9 mouse cellular contexts compared by ENCODE assay signal in the genomic region with DNA sequence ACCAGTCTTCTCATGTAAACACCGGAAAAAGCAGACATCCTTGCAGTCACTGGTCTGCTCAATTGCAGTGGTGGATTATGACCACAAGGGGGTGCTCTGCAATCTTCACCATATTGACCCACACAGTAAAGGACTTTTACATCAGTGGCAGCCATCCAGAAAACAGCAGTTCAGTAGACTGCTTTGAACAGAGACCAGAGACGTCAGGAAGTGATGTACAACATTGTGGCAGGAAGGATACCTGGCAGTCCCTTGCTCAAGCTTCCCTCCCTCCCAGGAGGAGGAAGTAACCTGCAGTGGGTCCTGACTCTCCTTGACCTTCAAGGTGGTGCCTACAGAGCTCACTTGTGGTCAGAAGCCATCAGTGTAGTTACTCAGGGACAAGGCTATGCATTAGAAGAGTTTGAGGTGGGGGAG. TPM values are rescaled to one million over a fixed set of nuclear protein-coding genes. Genes with fewer than 3 reads are reported as not detected.
DNase-seq lines count a peak whose midpoint lies in the region; ATAC-seq and TF ChIP-seq lines count a peak whose summit lies in the region.
"Had no signal": no experiment of that assay in that cellular context is flagged by ENCODE, and none has a peak within 500 bp of the region (broad histone marks: within the 10 kb centered on the region; RNA-seq: fewer than 3 reads in every experiment).

No protein-coding gene starts in this region.

- no peaks in the 10 kb centered on the region for H3K27me3 ChIP-seq in midbrain, embryonic 11.5 days (ENCODE audit: control insufficient read depth, insufficient read depth, low read length)
- H3K27me3 ChIP-seq in midbrain, embryonic 13.5 days, result no peaks in the 10 kb centered on the region
- H3K27me3 ChIP-seq in embryonic facial prominence, embryonic 14.5 days (replicated peaks; ENCODE audit: control insufficient read depth, insufficient read depth, low read length), result no peaks in the 10 kb centered on the region
- no peaks in the 10 kb centered on the region for H3K27me3 ChIP-seq in hindbrain, postnatal 0 days (ENCODE audit: insufficient read depth, low read length)
- H3K27me3 ChIP-seq in limb, embryonic 11.5 days (ENCODE audit: control insufficient read depth, insufficient read depth, low read length), result no peaks in the 10 kb centered on the region
- H3K27me3 ChIP-seq in thymus, adult 2 months (ENCODE audit: control insufficient read depth, insufficient read depth, low read length), result no peaks in the 10 kb centered on the region

- H3K9ac ChIP-seq in midbrain, embryonic 11.5 days (ENCODE audit: low read length), result no peak overlapping the region
- no peak overlapping the region for H3K9ac ChIP-seq in midbrain, embryonic 13.5 days (replicated peaks)
- H3K9ac ChIP-seq in embryonic facial prominence, embryonic 14.5 days (ENCODE audit: low read depth, low read length), result no peak overlapping the region
- H3K9ac ChIP-seq in hindbrain, postnatal 0 days (replicated peaks; ENCODE audit: low read length), result no peak overlapping the region
- H3K9ac ChIP-seq in limb, embryonic 11.5 days (ENCODE audit: low read length), result no peak overlapping the region

- TF ChIP-seq CTCF in hindbrain, postnatal 0 days (IDR thresholded peaks at IDR 0.05; ENCODE audit: low read depth), result peak; percentile 93
- no peak for TF ChIP-seq CTCF in thymus, adult 2 months (IDR thresholded peaks at IDR 0.05; ENCODE audit: borderline replicate concordance, control insufficient read depth, extremely low read depth, insufficient read depth, low read length, poor library complexity)

- 14% methylated on average over 2 of the region's 2 CpGs for WGBS in midbrain, embryonic 11.5 days
- WGBS in midbrain, embryonic 13.5 days, result 17% methylated on average over 2 of the region's 2 CpGs
- 4% methylated on average over 2 of the region's 2 CpGs for WGBS in embryonic facial prominence, embryonic 14.5 days
- WGBS in hindbrain, postnatal 0 days, result 2% methylated on average over 2 of the region's 2 CpGs
- 18% methylated on average over 2 of the region's 2 CpGs for WGBS in limb, embryonic 11.5 days
- WGBS in thymus, adult 2 months, result 2% methylated on average over 2 of the region's 2 CpGs

- ATAC-seq in midbrain, embryonic 11.5 days (ENCODE audit: low FRiP score), result no peak
- no peak for ATAC-seq in midbrain, embryonic 13.5 days
- ATAC-seq in embryonic facial prominence, embryonic 14.5 days (ENCODE audit: low read depth), result peak; percentile 17; the same call in 1 of the 2 replicates
- no peak for ATAC-seq in hindbrain, postnatal 0 days
- ATAC-seq in limb, embryonic 11.5 days (ENCODE audit: insufficient number of reproducible peaks, low FRiP score, low TSS enrichment, low read depth), result no peak
- ATAC-seq in monocyte, adult 5-6 weeks (replicated peaks; ENCODE audit: insufficient number of reproducible peaks, low FRiP score, low TSS enrichment, poor library complexity, severe bottlenecking), result peak; percentile 42; the same call in 1 of the 2 replicates

- H3K36me3 ChIP-seq in midbrain, embryonic 11.5 days (ENCODE audit: control insufficient read depth, insufficient read depth, low read length), result 0 out of 2 replicates have a peak, but pooled peaks cover 2% of the 10 kb centered on the region
- no peaks in the 10 kb centered on the region; the same call in 1 of the 2 replicates for H3K36me3 ChIP-seq in midbrain, embryonic 13.5 days
- H3K36me3 ChIP-seq in embryonic facial prominence, embryonic 14.5 days (ENCODE audit: control insufficient read depth, insufficient read depth, low read length), result peaks cover 4% of the 10 kb centered on the region
- no peaks in the 10 kb centered on the region for H3K36me3 ChIP-seq in hindbrain, postnatal 0 days (ENCODE audit: insufficient read depth, low read length)
- H3K36me3 ChIP-seq in limb, embryonic 11.5 days (ENCODE audit: control insufficient read depth, insufficient read depth, low read length), result no peaks in the 10 kb centered on the region
- H3K36me3 ChIP-seq in thymus, adult 2 months (ENCODE audit: control insufficient read depth, insufficient read depth, low read length), result peaks cover 5% of the 10 kb centered on the region; the same call in 1 of the 2 replicates

- no peak overlapping the region for H3K4me2 ChIP-seq in midbrain, embryonic 11.5 days
- H3K4me2 ChIP-seq in midbrain, embryonic 13.5 days (replicated peaks), result no peak overlapping the region
- no peak overlapping the region for H3K4me2 ChIP-seq in embryonic facial prominence, embryonic 14.5 days (ENCODE audit: low read depth, low read length)
- no peak overlapping the region for H3K4me2 ChIP-seq in hindbrain, postnatal 0 days (ENCODE audit: low read depth, low read length)
- H3K4me2 ChIP-seq in limb, embryonic 11.5 days (ENCODE audit: low read depth, severe bottlenecking), result no peak overlapping the region

- no peak overlapping the region for H3K27ac ChIP-seq in midbrain, embryonic 11.5 days (ENCODE audit: low read depth, low read length)
- H3K27ac ChIP-seq in midbrain, embryonic 13.5 days, result no peak overlapping the region
- no peak overlapping the region for H3K27ac ChIP-seq in embryonic facial prominence, embryonic 14.5 days (replicated peaks; ENCODE audit: low read depth, low read length)
- peak overlapping the region; percentile 41; the same call in 1 of the 2 replicates for H3K27ac ChIP-seq in hindbrain, postnatal 0 days
- no peak overlapping the region for H3K27ac ChIP-seq in limb, embryonic 11.5 days (replicated peaks; ENCODE audit: low read depth, low read length)
- no peak overlapping the region for H3K27ac ChIP-seq in thymus, adult 2 months (ENCODE audit: control insufficient read depth, insufficient read depth, low read length)

- H3K4me3 ChIP-seq in midbrain, embryonic 11.5 days (ENCODE audit: low read depth, low read length), result no peak overlapping the region
- H3K4me3 ChIP-seq in midbrain, embryonic 13.5 days (replicated peaks), result no peak overlapping the region
- no peak overlapping the region for H3K4me3 ChIP-seq in embryonic facial prominence, embryonic 14.5 days (ENCODE audit: low read depth, low read length)
- no peak overlapping the region for H3K4me3 ChIP-seq in hindbrain, postnatal 0 days (ENCODE audit: low read length)
- no peak overlapping the region for H3K4me3 ChIP-seq in limb, embryonic 11.5 days (ENCODE audit: low read depth, low read length)
- no peak overlapping the region for H3K4me3 ChIP-seq in thymus, adult 2 months (ENCODE audit: control insufficient read depth, insufficient read depth, low read length)

- DNase-seq in midbrain, embryonic 11.5 days (ENCODE audit: low spot score, missing footprints), result peak; percentile 94
- DNase-seq in adipocyte (ENCODE audit: low spot score), result peak; percentile 91
- peak; percentile 83 for DNase-seq in embryonic facial prominence, embryonic 14.5 days (ENCODE audit: low spot score)
- peak; percentile 90 for DNase-seq in hindbrain, postnatal 0 days (ENCODE audit: low spot score)
- peak; percentile 85 for DNase-seq in limb, embryonic 11.5 days (ENCODE audit: low spot score)
- DNase-seq in thymus, adult 2 months, result peak; percentile 73

- peaks cover 15% of the 10 kb centered on the region for H3K4me1 ChIP-seq in midbrain, embryonic 11.5 days (ENCODE audit: control insufficient read depth, insufficient read depth, low read length)
- H3K4me1 ChIP-seq in midbrain, embryonic 13.5 days (replicated peaks), result peaks cover 21% of the 10 kb centered on the region
- H3K4me1 ChIP-seq in embryonic facial prominence, embryonic 14.5 days (ENCODE audit: control insufficient read depth, insufficient read depth, low read length), result 0 out of 2 replicates have a peak, but pooled peaks cover 2% of the 10 kb centered on the region
- no peaks in the 10 kb centered on the region; the same call in 1 of the 2 replicates for H3K4me1 ChIP-seq in hindbrain, postnatal 0 days (ENCODE audit: insufficient read depth, low read length)
- H3K4me1 ChIP-seq in limb, embryonic 11.5 days (ENCODE audit: control insufficient read depth, insufficient read depth, low read length), result peaks cover 14% of the 10 kb centered on the region
- H3K4me1 ChIP-seq in thymus, adult 2 months (replicated peaks; ENCODE audit: control insufficient read depth, insufficient read depth, low read length), result peaks cover 12% of the 10 kb centered on the region

- TF ChIP-seq POLR2A in thymus, adult 2 months (IDR thresholded peaks at IDR 0.05; ENCODE audit: control insufficient read depth, extremely low read depth, insufficient read depth, low read length, poor library complexity), result no peak

- H3K9me3 ChIP-seq in midbrain, embryonic 11.5 days (ENCODE audit: control insufficient read depth, low read length), result no peaks in the 10 kb centered on the region; the same call in 1 of the 2 replicates
- H3K9me3 ChIP-seq in midbrain, embryonic 13.5 days, result no peaks in the 10 kb centered on the region; the same call in 1 of the 2 replicates
- no peaks in the 10 kb centered on the region for H3K9me3 ChIP-seq in embryonic facial prominence, embryonic 14.5 days (ENCODE audit: control insufficient read depth, low read length)
- H3K9me3 ChIP-seq in hindbrain, postnatal 0 days (ENCODE audit: low read length), result no peaks in the 10 kb centered on the region
- H3K9me3 ChIP-seq in limb, embryonic 11.5 days (ENCODE audit: control insufficient read depth, low read length), result no peaks in the 10 kb centered on the region

RNA-seq across cellular contexts. Expression of gene Hsp90ab1, which starts 8.5 kb away (rescaled TPM):
- 1,614 and 1,690 TPM in 2 replicates for polyA plus RNA-seq in midbrain, embryonic 11.5 days (2014; fragmentation: Nextera tagmentation; extraction: Ambion mirVana)
- 1,587 and 1,677 TPM in 2 replicates for polyA plus RNA-seq in midbrain, embryonic 13.5 days (2015; fragmentation: Nextera tagmentation; extraction: Ambion mirVana)
- 1,431 and 1,467 TPM in 2 replicates for polyA plus RNA-seq in embryonic facial prominence, embryonic 14.5 days (2014; fragmentation: Nextera tagmentation; extraction: Ambion mirVana)
- 982 and 1,365 TPM in 2 replicates for total RNA-seq in hindbrain, postnatal 0 days (2014; rRNA removed)
- 1,472 and 1,504 TPM in 2 replicates for polyA plus RNA-seq in hindbrain, postnatal 0 days (2015; fragmentation: Nextera tagmentation; extraction: Ambion mirVana)
- 1,903 and 1,914 TPM in 2 replicates for polyA plus RNA-seq in limb, embryonic 11.5 days (2014; fragmentation: Nextera tagmentation; extraction: Ambion mirVana)
- 826 to 1,618 TPM (median 1,101 TPM) in 3 replicates for total RNA-seq in monocyte, adult 5-6 weeks (2017)
- polyA plus RNA-seq in thymus, adult 2 months (2012; rRNA removed), result 455 and 506 TPM in 2 replicates

RNA-seq across cellular contexts. Expression of gene Slc29a1, which starts 17.8 kb away (rescaled TPM):
- polyA plus RNA-seq in midbrain, embryonic 11.5 days (2014; fragmentation: Nextera tagmentation; extraction: Ambion mirVana), result 45.1 and 46.8 TPM in 2 replicates
- 29.7 and 30.4 TPM in 2 replicates for polyA plus RNA-seq in midbrain, embryonic 13.5 days (2015; fragmentation: Nextera tagmentation; extraction: Ambion mirVana)
- 96.5 and 110 TPM in 2 replicates for polyA plus RNA-seq in embryonic facial prominence, embryonic 14.5 days (2014; fragmentation: Nextera tagmentation; extraction: Ambion mirVana)
- 170 and 354 TPM in 2 replicates for total RNA-seq in hindbrain, postnatal 0 days (2014; rRNA removed)
- polyA plus RNA-seq in hindbrain, postnatal 0 days (2015; fragmentation: Nextera tagmentation; extraction: Ambion mirVana), result 60.6 and 77.6 TPM in 2 replicates
- 38.9 and 41.4 TPM in 2 replicates for polyA plus RNA-seq in limb, embryonic 11.5 days (2014; fragmentation: Nextera tagmentation; extraction: Ambion mirVana)
- 34.4 to 64.6 TPM (median 37.8 TPM) in 3 replicates for total RNA-seq in monocyte, adult 5-6 weeks (2017)
- 358 and 385 TPM in 2 replicates for polyA plus RNA-seq in thymus, adult 2 months (2012; rRNA removed)

RNA-seq across cellular contexts. Expression of gene Slc35b2, which starts 17.9 kb away (rescaled TPM):
- polyA plus RNA-seq in midbrain, embryonic 11.5 days (2014; fragmentation: Nextera tagmentation; extraction: Ambion mirVana), result 97.2 and 102 TPM in 2 replicates
- 89.2 and 95.3 TPM in 2 replicates for polyA plus RNA-seq in midbrain, embryonic 13.5 days (2015; fragmentation: Nextera tagmentation; extraction: Ambion mirVana)
- polyA plus RNA-seq in embryonic facial prominence, embryonic 14.5 days (2014; fragmentation: Nextera tagmentation; extraction: Ambion mirVana), result 139 and 143 TPM in 2 replicates
- 105 and 139 TPM in 2 replicates for total RNA-seq in hindbrain, postnatal 0 days (2014; rRNA removed)
- 90.3 and 94.0 TPM in 2 replicates for polyA plus RNA-seq in hindbrain, postnatal 0 days (2015; fragmentation: Nextera tagmentation; extraction: Ambion mirVana)
- polyA plus RNA-seq in limb, embryonic 11.5 days (2014; fragmentation: Nextera tagmentation; extraction: Ambion mirVana), result 90.5 and 92.0 TPM in 2 replicates
- total RNA-seq in monocyte, adult 5-6 weeks (2017), result 26.7 to 47.1 TPM (median 39.0 TPM) in 3 replicates
- 135 and 137 TPM in 2 replicates for polyA plus RNA-seq in thymus, adult 2 months (2012; rRNA removed)

RNA-seq across cellular contexts. Expression of gene Mymx, which starts 20.3 kb away (rescaled TPM):
- polyA plus RNA-seq in midbrain, embryonic 11.5 days (2014; fragmentation: Nextera tagmentation; extraction: Ambion mirVana), result 0.21 TPM in 1 of 2 replicates, not detected in the other
- not detected in 2 replicates for polyA plus RNA-seq in midbrain, embryonic 13.5 days (2015; fragmentation: Nextera tagmentation; extraction: Ambion mirVana)
- polyA plus RNA-seq in embryonic facial prominence, embryonic 14.5 days (2014; fragmentation: Nextera tagmentation; extraction: Ambion mirVana), result 52.1 and 52.5 TPM in 2 replicates
- total RNA-seq in hindbrain, postnatal 0 days (2014; rRNA removed), result not detected in 2 replicates
- not detected in 2 replicates for polyA plus RNA-seq in hindbrain, postnatal 0 days (2015; fragmentation: Nextera tagmentation; extraction: Ambion mirVana)
- 4.8 and 7.0 TPM in 2 replicates for polyA plus RNA-seq in limb, embryonic 11.5 days (2014; fragmentation: Nextera tagmentation; extraction: Ambion mirVana)
- total RNA-seq in monocyte, adult 5-6 weeks (2017), result not detected in 3 replicates
- 0.61 and 1.3 TPM in 2 replicates for polyA plus RNA-seq in thymus, adult 2 months (2012; rRNA removed)
- polyA plus RNA-seq: frontal cortex, adult 2 months had no signal

RNA-seq across cellular contexts. Expression of gene Nfkbie, which starts 26.1 kb away (rescaled TPM):
- polyA plus RNA-seq in midbrain, embryonic 11.5 days (2014; fragmentation: Nextera tagmentation; extraction: Ambion mirVana), result 7.8 and 9.0 TPM in 2 replicates
- 5.2 and 7.1 TPM in 2 replicates for polyA plus RNA-seq in midbrain, embryonic 13.5 days (2015; fragmentation: Nextera tagmentation; extraction: Ambion mirVana)
- polyA plus RNA-seq in embryonic facial prominence, embryonic 14.5 days (2014; fragmentation: Nextera tagmentation; extraction: Ambion mirVana), result 4.3 and 4.7 TPM in 2 replicates
- total RNA-seq in hindbrain, postnatal 0 days (2014; rRNA removed), result 7.7 and 9.2 TPM in 2 replicates
- 5.2 and 6.0 TPM in 2 replicates for polyA plus RNA-seq in hindbrain, postnatal 0 days (2015; fragmentation: Nextera tagmentation; extraction: Ambion mirVana)
- polyA plus RNA-seq in limb, embryonic 11.5 days (2014; fragmentation: Nextera tagmentation; extraction: Ambion mirVana), result 5.6 and 6.2 TPM in 2 replicates
- total RNA-seq in monocyte, adult 5-6 weeks (2017), result 55.6 to 60.0 TPM (median 55.9 TPM) in 3 replicates
- polyA plus RNA-seq in thymus, adult 2 months (2012; rRNA removed), result 64.5 and 77.4 TPM in 2 replicates

Comparison
In these comparisons a context has a peak if more than half of its experiments do, and no peak if none do; other contexts are left out.
1. ATAC-seq: peak in embryonic facial prominence, embryonic 14.5 days (single experiment) and monocyte, adult 5-6 weeks (single experiment); none in midbrain, embryonic 11.5 days (single experiment), midbrain, embryonic 13.5 days (single experiment), hindbrain, postnatal 0 days (single experiment) and limb, embryonic 11.5 days (single experiment).
2. Peak in every context shown above with its lines, with median percentiles within 50 percentile points of each other: DNase-seq.